Mouse (Mus musculus): ENCODE measurements around the gene Iqcd. TPM values are rescaled to one million over a fixed set of nuclear protein-coding genes. Genes with fewer than 3 reads are reported as not detected.

Iqcd gene
- total RNA-seq, 2 experiments from 2014 or later, result 0.36 to 0.40 TPM

Other genes starting within 250 kb of the Iqcd start
- gene Lhx5, start 157.3 kb upstream of the Iqcd start, total RNA-seq (2021), result not detected
- gene Sdsl, start 116.2 kb upstream of the Iqcd start, total RNA-seq (2021), result 10 to 100 TPM; 82.6 to 82.9 TPM
- 1 to 10 TPM in 1 of 2 experiments, not detected in 1; 1.3 TPM for gene Sds, start 112.5 kb upstream of the Iqcd start, total RNA-seq (2021)
- gene Plbd2, start 85.4 kb upstream of the Iqcd start, total RNA-seq (2021), result 10 to 100 TPM; 86.9 to 87.9 TPM
- gene Slc8b1, start 77.8 kb upstream of the Iqcd start, total RNA-seq (2021), result 10 to 100 TPM; 29.0 to 45.6 TPM
- 10 to 100 TPM; 34.1 to 36.9 TPM for gene Tpcn1, start 343 bp upstream of the Iqcd start, total RNA-seq (2021)
- gene Rita1, start 23.6 kb downstream of the Iqcd start, total RNA-seq (2021), result 10 to 100 TPM; 15.6 to 15.9 TPM
- gene Ddx54, start 23.7 kb downstream of the Iqcd start, total RNA-seq (2021), result 10 to 100 TPM; 50.4 to 51.1 TPM
- gene Cfap73, start 45.2 kb downstream of the Iqcd start, total RNA-seq (2021), result 1 to 10 TPM in 1 of 2 experiments, not detected in 1; 2.0 TPM
- gene Rasal1, start 59.8 kb downstream of the Iqcd start, total RNA-seq (2021), result 10 to 100 TPM; 10.9 to 14.0 TPM
- gene Dtx1, start 122.9 kb downstream of the Iqcd start, total RNA-seq (2021), result 10 to 100 TPM in 1 of 2 experiments, 1 to 10 TPM in 1; 7.6 to 12.0 TPM
- 1 to 10 TPM in 1 of 2 experiments, under 1 TPM in 1; 0.49 to 1.8 TPM for gene Oas2, start 160.8 kb downstream of the Iqcd start, total RNA-seq (2021)
- under 1 TPM; 0.36 to 0.60 TPM for gene Oas3, start 188.6 kb downstream of the Iqcd start, total RNA-seq (2021)
- not detected for gene Oas1e, start 206.5 kb downstream of the Iqcd start, total RNA-seq (2021)
- 1 to 10 TPM in 1 of 2 experiments, under 1 TPM in 1; 0.40 to 1.7 TPM for gene Oas1c, start 223.5 kb downstream of the Iqcd start, total RNA-seq (2021)

Measured in adrenal gland, postnatal 36 days (tissue).